In the genomic region with DNA sequence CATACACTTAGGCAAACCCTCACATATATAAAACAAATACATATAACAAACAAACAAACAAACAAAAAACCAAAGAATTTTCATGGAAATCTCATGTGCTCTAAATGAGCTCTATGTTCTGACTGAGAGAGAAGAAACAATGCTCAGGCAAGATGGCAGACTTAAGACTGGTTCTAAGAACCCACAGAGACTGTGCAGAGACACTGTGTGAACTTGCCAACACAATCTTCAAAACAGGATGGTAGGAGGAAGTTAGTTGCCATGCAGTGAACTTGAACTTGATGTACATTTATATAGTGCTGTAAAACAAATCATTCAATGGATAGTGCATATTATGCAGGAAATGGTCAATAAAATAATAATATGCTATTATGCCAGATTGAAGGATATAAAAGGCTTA, we compare ENCODE assay signal across 27 mouse cellular contexts. TPM values are rescaled to one million over a fixed set of nuclear protein-coding genes. Genes with fewer than 3 reads are reported as not detected.
DNase-seq lines count a peak whose midpoint lies in the region; ATAC-seq and TF ChIP-seq lines count a peak whose summit lies in the region.
"Had no signal": no experiment of that assay in that cellular context is flagged by ENCODE, and none has a peak within 500 bp of the region (broad histone marks: within the 10 kb centered on the region; RNA-seq: fewer than 3 reads in every experiment).

No protein-coding gene starts in this region.

- TF ChIP-seq POLR2A in MEL (IDR thresholded peaks at IDR 0.05; ENCODE audit: control insufficient read depth in 1 of 2, insufficient read depth in 1 of 2, low read depth in 1 of 2, low read length in 2 of 2, poor library complexity in 1 of 2), result 0 out of 4 replicates have a peak, but pooled peaks of 1 of the 2 experiments have one; percentile 10

- TF ChIP-seq RAD21 in MEL (IDR thresholded peaks at IDR 0.05; ENCODE audit: low read depth, low read length), result no peak

- H3K9ac ChIP-seq in MEL (ENCODE audit: control insufficient read depth, low read depth, low read length, poor library complexity, severe bottlenecking), result peak overlapping the region; percentile 94

- H3K4me1 ChIP-seq in erythroblast, embryonic 14.5 days (ENCODE audit: control insufficient read depth), result peaks cover 3% of the 10 kb centered on the region
- H3K4me1 ChIP-seq in G1E (ENCODE audit: insufficient read depth, low read depth, low read length), result peaks cover 42% of the 10 kb centered on the region
- H3K4me1 ChIP-seq in MEL (ENCODE audit: control insufficient read depth in 1 of 2, insufficient read depth in 2 of 2, low read length in 2 of 2), result peaks cover 10% of the 10 kb centered on the region in 2 experiments

- no peaks in the 10 kb centered on the region for H3K36me3 ChIP-seq in erythroblast, embryonic 14.5 days (ENCODE audit: control insufficient read depth)
- H3K36me3 ChIP-seq in G1E (replicated peaks) (peaks cover 4% of the 10 kb centered on the region), MEL (ENCODE audit: control insufficient read depth in 1 of 2, insufficient read depth in 2 of 2, low read length in 2 of 2) (peaks cover 31 to 34% of the 10 kb centered on the region in 2 experiments)

- no peak for ATAC-seq in erythroblast, adult 5-6 weeks (replicated peaks; ENCODE audit: low FRiP score, poor library complexity, severe bottlenecking)
- ATAC-seq in G1E (ENCODE audit: extremely low read depth, insufficient number of reproducible peaks, low FRiP score, poor library complexity, severe bottlenecking), result no peak
- no peak for ATAC-seq in granulocyte monocyte progenitor cell, adult 5-6 weeks (replicated peaks; ENCODE audit: poor library complexity, severe bottlenecking)
- ATAC-seq: activated CD4-positive, CD25-positive, alpha-beta regulatory T cell, adult 4 months; CD4-positive, CD25-positive, alpha-beta regulatory T cell, adult 4 months; Patski had no signal

- TF ChIP-seq EP300 in MEL (IDR thresholded peaks at IDR 0.05; ENCODE audit: low read depth in 1 of 2, low read length in 2 of 2), result no peak

- TF ChIP-seq CTCF in G1E (IDR thresholded peaks at IDR 0.05; ENCODE audit: low read depth, low read length), result no peak
- TF ChIP-seq CTCF in MEL (IDR thresholded peaks at IDR 0.05 in 2 of 3, conservative IDR thresholded peaks at IDR 0.05 in 1 of 3; ENCODE audit: control insufficient read depth in 1 of 3, insufficient read depth in 1 of 3, low read depth in 2 of 3, low read length in 3 of 3, poor library complexity in 1 of 3, severe bottlenecking in 1 of 3), result no peak

- peak overlapping the region; percentile 41 for H3K4me3 ChIP-seq in erythroblast, embryonic 14.5 days (replicated peaks)
- H3K4me3 ChIP-seq in G1E (ENCODE audit: low read depth, low read length), result peak overlapping the region; percentile 65
- peak overlapping the region; percentile 65 to 92 for H3K4me3 ChIP-seq in MEL (ENCODE audit: control insufficient read depth in 1 of 2, insufficient read depth in 1 of 2, low read depth in 2 of 2, low read length in 2 of 2)

- H3K27ac ChIP-seq in MEL (ENCODE audit: control insufficient read depth, low read depth, low read length), result peak overlapping the region; percentile 97

- peaks cover 49% of the 10 kb centered on the region for H3K79me2 ChIP-seq in MEL (ENCODE audit: control insufficient read depth, insufficient read depth, low read length, poor library complexity)

- DNase-seq in G1E (ENCODE audit: low spot score), result no peak
- DNase-seq in MEL (ENCODE audit: low read depth, low spot score), result peak; percentile 73
- peak; percentile 53 for DNase-seq in MEL-GATA-1-ER (ENCODE audit: extremely low read depth, low read depth)
- no peak for DNase-seq in urinary bladder, postnatal 10 days (ENCODE audit: low spot score)
- DNase-seq in right cerebral cortex, adult 18-20 months, result no peak
- DNase-seq: adrenal gland, adult 2 months; adrenal gland, adult 8-10 months; adrenal gland, postnatal 10 days; adrenal gland, postnatal 14 days; adrenal gland, postnatal 25 days; adrenal gland, postnatal 36 days; B cell, adult 2 months; cerebellum, adult 11 months; cerebellum, adult 11-12 months; cerebellum, adult 18-20 months; cerebellum, adult 2 months; cerebellum, adult 8-10 months had no signal

- no peaks in the 10 kb centered on the region for H3K9me3 ChIP-seq in erythroblast, embryonic 14.5 days (ENCODE audit: control insufficient read depth, low read length)
- H3K9me3 ChIP-seq in G1E (replicated peaks) (no peaks in the 10 kb centered on the region), MEL (replicated peaks; ENCODE audit: insufficient read depth, low read length) (no peaks in the 10 kb centered on the region)

- no peaks in the 10 kb centered on the region for H3K27me3 ChIP-seq in erythroblast, embryonic 14.5 days (ENCODE audit: control insufficient read depth)
- H3K27me3 ChIP-seq in G1E (ENCODE audit: insufficient read depth, low read length) (no peaks in the 10 kb centered on the region), MEL (ENCODE audit: control insufficient read depth in 1 of 2, insufficient read depth in 2 of 2, low read length in 2 of 2) (no peaks in the 10 kb centered on the region)
- H3K27me3 ChIP-seq: CH12.LX had no signal

TF ChIP-seq in MEL, 35 proteins besides CTCF, POLR2A, EP300 and RAD21:
- no peak for TF ChIP-seq ELF1 (IDR thresholded peaks at IDR 0.05; ENCODE audit: low read depth, low read length)
- TF ChIP-seq TBP (IDR thresholded peaks at IDR 0.05; ENCODE audit: low read depth, low read length), result peak; percentile 12; the same call in 1 of the 2 replicates

RNA-seq across cellular contexts. Expression of a gene that starts 1.5 kb away (rescaled TPM):
- polyA plus RNA-seq in erythroblast, embryonic 14.5 days (2012), result 2.6 and 4.9 TPM in 2 replicates
- total RNA-seq in erythroblast, adult 5-6 weeks (2015; ENCODE audit: low replicate concordance), result 476 and 585 TPM in 2 replicates
- total RNA-seq in erythroblast, adult 5-6 weeks (2017; ENCODE audit: low replicate concordance), result 125 and 171 TPM in 2 replicates
- 1,046 and 1,233 TPM in 2 replicates for total RNA-seq in G1E (2014; fragmentation: Nextera tagmentation)
- total RNA-seq in G1E (2017), result 369 and 374 TPM in 2 replicates
- 66.2 and 89.4 TPM in 2 replicates for polyA plus RNA-seq in G1E (2012)
- total RNA-seq in MEL (2012; rRNA removed), result 3,564 and 4,374 TPM in 2 replicates
- 1,000 to 10,000 TPM; 1,720 to 6,361 TPM for polyA plus RNA-seq in MEL (2012; ENCODE audit: insufficient read depth in 1 of 2, insufficient read length in 2 of 2, low read depth in 1 of 2, low replicate concordance in 2 of 2, missing spikeins in 1 of 2)
- total RNA-seq in granulocyte monocyte progenitor cell, adult 5-6 weeks (2014; fragmentation: Nextera tagmentation), result 4.3 and 5.5 TPM in 2 replicates
- 5.4 and 14.1 TPM in 2 replicates for total RNA-seq in granulocyte monocyte progenitor cell, adult 5-6 weeks (2017)
- total RNA-seq: adrenal gland, adult 18-20 months; adrenal gland, postnatal 25 days; ES-E14 had no signal
- polyA plus RNA-seq: brain, embryonic 14.5 days; CD4-positive, CD25-positive, alpha-beta regulatory T cell, adult 4 months; cerebellum, adult 2 months; Patski had no signal

RNA-seq across cellular contexts. Expression of a gene that starts 56.6 kb away (rescaled TPM):
- 0.10 and 0.23 TPM in 2 replicates for polyA plus RNA-seq in erythroblast, embryonic 14.5 days (2012)
- 0.38 TPM in 1 of 2 replicates, not detected in the other for total RNA-seq in erythroblast, adult 5-6 weeks (2015; ENCODE audit: low replicate concordance)
- total RNA-seq in erythroblast, adult 5-6 weeks (2017; ENCODE audit: low replicate concordance), result 0.85 TPM in 1 of 2 replicates, not detected in the other
- total RNA-seq in G1E (2014; fragmentation: Nextera tagmentation) (18.5 TPM in 2 replicates), G1E (2017) (1.1 and 1.2 TPM in 2 replicates), MEL (2012; rRNA removed) (1.7 and 1.8 TPM in 2 replicates)
- polyA plus RNA-seq in G1E (2012) (1.7 and 3.9 TPM in 2 replicates), MEL (2012; ENCODE audit: insufficient read depth in 1 of 2, insufficient read length in 2 of 2, low read depth in 1 of 2, low replicate concordance in 2 of 2, missing spikeins in 1 of 2) (1 to 10 TPM in 1 of 2 experiments, not detected in 1; 4.9 TPM)
- 4.3 and 4.8 TPM in 2 replicates for total RNA-seq in granulocyte monocyte progenitor cell, adult 5-6 weeks (2014; fragmentation: Nextera tagmentation)
- total RNA-seq in granulocyte monocyte progenitor cell, adult 5-6 weeks (2017), result 4.1 and 6.1 TPM in 2 replicates
- polyA plus RNA-seq: CD4-positive, CD25-positive, alpha-beta regulatory T cell, adult 4 months had no signal

Comparison
In these comparisons a context has a peak if more than half of its experiments do, and no peak if none do; other contexts are left out.
1. DNase-seq: peak in MEL (single experiment) and MEL-GATA-1-ER (single experiment); none in G1E (single experiment), urinary bladder, postnatal 10 days (single experiment) and right cerebral cortex, adult 18-20 months (single experiment).
2. RNA of a gene that starts 1.5 kb away (total RNA-seq): 3,564 to 4,374 TPM in MEL, 369 to 1,233 TPM in G1E and 125 to 585 TPM in erythroblast, adult 5-6 weeks; 4.3 to 14.1 TPM in granulocyte monocyte progenitor cell, adult 5-6 weeks; every median in the first group is over 4 times any median in the second.
3. Peak in every context shown above with its lines, with median percentiles within 50 percentile points of each other: H3K4me3 ChIP-seq.